Mouse (Mus musculus) hindbrain, embryonic 10.5 days (tissue): Measurements from ENCODE around the gene Rbms2. TPM values are rescaled to one million over a fixed set of nuclear protein-coding genes. Genes with fewer than 3 reads are reported as not detected.
A peak's percentile ranks its signal among the peaks of the same experiment; 100 is the strongest.

Experiments used
- DNase-seq: peaks from one replicate; pipeline ENCODE4 v3.0.0-alpha.2; 2017; ENCODE audit warnings: low spot score
- H3K27ac ChIP-seq: fragments of 300-500 bp; sonication (generic); 2 replicates; pipeline ENCODE4 v1.5.1; 2016; ENCODE audit warnings: mild to moderate bottlenecking, moderate library complexity
- H3K27me3 ChIP-seq: fragments of 300-500 bp; sonication (generic); 2 replicates; pipeline ENCODE4 v1.6.1; 2016; ENCODE audit warnings: mild to moderate bottlenecking; ENCODE audit not compliant: poor library complexity, insufficient read depth, severe bottlenecking
- H3K36me3 ChIP-seq: fragments of 300-500 bp; sonication (generic); 2 replicates; pipeline ENCODE4 v1.6.1; 2016; ENCODE audit warnings: mild to moderate bottlenecking, moderate library complexity
- H3K4me1 ChIP-seq: fragments of 300-500 bp; sonication (generic); replicated peaks from 2 replicates; pipeline ENCODE4 v1.6.1; 2016; ENCODE audit warnings: mild to moderate bottlenecking
- H3K4me3 ChIP-seq: fragments of 300-500 bp; sonication (generic); 2 replicates; pipeline ENCODE4 v1.5.1; 2016; ENCODE audit warnings: mild to moderate bottlenecking, moderate library complexity
- H3K9me3 ChIP-seq: fragments of 300-500 bp; sonication (generic); 2 replicates; pipeline ENCODE4 v1.6.1; 2016; ENCODE audit warnings: mild to moderate bottlenecking, moderate library complexity
- WGBS: fragments of 180-500 bp; shearing (Covaris S2); methylation state at CpG from one replicate; pipeline ENCODE4 v1.1.7; 2016; 5-methylcytosine and 5-hydroxymethylcytosine counted together
- polyA plus RNA-seq: library from polyadenylated mRNA; unstranded; fragments of >200 nt; fragmentation: Nextera tagmentation; extraction: Ambion mirVana; gene quantifications from 2 replicates; pipeline ENCODE4 v1.2.1, GENCODE M21; 2016

Gene Rbms2
- polyA plus RNA-seq, 1 experiment from 2014 or later: 25.7 TPM

DNA sequence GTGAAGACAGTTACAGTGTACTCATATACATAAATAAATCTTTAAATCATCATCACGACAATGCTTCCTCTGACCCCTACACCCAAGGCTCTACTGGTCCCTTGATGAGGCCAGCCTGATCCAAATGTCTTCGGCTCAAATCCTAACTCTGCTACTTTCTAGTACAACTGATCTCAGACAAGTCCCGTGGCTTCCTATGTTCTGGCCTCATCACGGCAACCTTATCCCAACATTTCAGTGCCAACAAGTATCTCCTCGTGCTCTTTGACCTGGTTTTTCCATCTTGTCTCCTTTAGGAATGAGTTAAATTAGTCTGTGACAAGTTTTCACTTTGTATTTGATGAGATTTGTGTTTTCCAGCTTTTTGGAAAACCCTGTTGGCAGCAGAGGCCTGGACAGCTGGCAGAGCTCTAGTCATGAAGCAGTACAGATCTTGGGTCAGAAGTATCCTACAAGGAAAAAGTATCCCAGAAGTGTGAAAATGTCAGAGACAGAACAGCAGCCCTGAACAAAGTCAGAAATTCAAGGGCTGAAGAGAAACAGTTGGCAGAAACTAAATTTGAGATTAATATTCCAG lies 31.2 kb downstream of the Rbms2 start:
- DNase-seq: no peak
- H3K27ac ChIP-seq: peak overlapping the region; percentile 74
- H3K36me3 ChIP-seq: peaks cover 40% of the 10 kb centered on the region

DNA sequence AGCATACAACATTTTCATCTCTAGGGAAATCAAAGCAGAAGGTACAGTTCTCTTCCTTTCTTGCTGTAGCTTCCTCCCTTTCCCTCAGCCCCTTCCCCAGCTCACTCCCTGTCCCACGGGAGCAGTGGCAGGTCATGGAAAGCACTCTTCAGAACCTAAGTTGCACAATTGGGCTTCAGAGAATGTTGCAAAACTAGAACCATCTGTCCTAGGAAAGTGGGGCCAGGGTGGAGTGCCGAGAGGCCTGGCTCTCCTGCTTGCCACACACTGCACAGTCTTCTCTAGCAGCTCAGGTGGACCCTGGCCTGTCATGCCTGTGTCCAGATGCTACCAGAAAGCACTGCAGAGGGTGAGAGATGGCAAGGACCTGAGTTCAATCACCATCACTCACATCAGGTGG lies 35.1 kb downstream of the Rbms2 start:
- no peaks in the 10 kb centered on the region for H3K9me3 ChIP-seq
- peaks cover 60% of the 10 kb centered on the region for H3K36me3 ChIP-seq
- no peak overlapping the region for H3K4me3 ChIP-seq
- no peak overlapping the region for H3K27ac ChIP-seq
- WGBS: 65% methylated on average over 2 of the region's 2 CpGs
- H3K4me1 ChIP-seq: peaks cover 7% of the 10 kb centered on the region; the same call in 1 of the 2 replicates
- H3K27me3 ChIP-seq: no peaks in the 10 kb centered on the region
- DNase-seq: no peak

More for the DNA sequence above, 31.2 kb downstream of the Rbms2 start:
- no peaks in the 10 kb centered on the region for H3K9me3 ChIP-seq
- 90% methylated on average over 5 of the region's 5 CpGs for WGBS
- H3K4me3 ChIP-seq: no peak overlapping the region
- H3K4me1 ChIP-seq: peaks cover 9% of the 10 kb centered on the region; the same call in 1 of the 2 replicates
- no peaks in the 10 kb centered on the region for H3K27me3 ChIP-seq

DNA sequence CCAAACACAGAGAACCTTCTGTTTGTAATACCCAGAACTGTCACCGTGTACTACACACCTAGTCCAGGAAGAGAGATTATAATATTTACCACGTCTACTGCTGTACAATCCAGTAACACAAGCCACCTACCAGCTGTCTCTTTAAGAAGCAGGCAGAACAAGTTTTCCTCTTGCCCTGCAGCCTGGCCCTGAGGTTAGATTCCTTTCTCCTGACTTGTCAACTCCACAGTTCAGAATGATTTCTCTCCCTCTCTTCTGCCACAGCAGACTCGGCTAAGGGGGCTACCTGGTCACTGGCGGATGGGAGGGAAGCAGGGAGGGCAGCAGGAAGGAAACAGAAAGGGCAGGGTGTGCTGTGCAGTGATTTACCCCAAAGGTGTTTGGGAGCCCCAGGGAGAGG lies 36.4 kb downstream of the Rbms2 start:
- Histone ChIP-seq H3K9me3 (no peaks in the 10 kb centered on the region), H3K27ac (no peak overlapping the region), H3K4me1 (no peaks in the 10 kb centered on the region), H3K27me3 (no peaks in the 10 kb centered on the region), H3K36me3 (peaks cover 71% of the 10 kb centered on the region), H3K4me3 (no peak overlapping the region)
- no peak for DNase-seq
- 82% methylated on average over 4 of the region's 4 CpGs for WGBS

DNA sequence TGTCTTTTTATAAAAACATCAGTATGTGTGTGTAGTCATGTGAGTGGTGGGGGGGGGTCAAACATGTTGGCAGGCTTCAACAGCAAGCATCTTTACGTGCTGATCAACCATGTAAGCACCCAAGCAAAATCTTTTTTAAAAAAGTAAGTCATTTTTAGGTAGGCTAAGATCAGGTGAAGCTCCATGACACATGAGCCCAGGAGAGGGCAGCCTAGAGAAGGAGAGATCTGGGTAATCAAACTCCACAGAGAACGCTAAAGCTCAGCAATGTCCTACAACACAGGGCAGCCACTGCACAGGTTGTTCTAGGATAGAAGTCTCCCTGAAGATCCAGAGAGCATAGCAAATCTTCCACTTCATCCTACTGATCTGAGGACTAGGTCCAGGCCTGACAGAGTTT lies 37.9 kb downstream of the Rbms2 start:
- no peaks in the 10 kb centered on the region for H3K4me1 ChIP-seq
- no peak for DNase-seq
- no peaks in the 10 kb centered on the region for H3K9me3 ChIP-seq
- H3K4me3 ChIP-seq: no peak overlapping the region
- H3K27ac ChIP-seq: no peak overlapping the region
- 74% methylated on average over 2 of the region's 2 CpGs for WGBS
- H3K36me3 ChIP-seq: peaks cover 83% of the 10 kb centered on the region
- no peaks in the 10 kb centered on the region for H3K27me3 ChIP-seq

DNA sequence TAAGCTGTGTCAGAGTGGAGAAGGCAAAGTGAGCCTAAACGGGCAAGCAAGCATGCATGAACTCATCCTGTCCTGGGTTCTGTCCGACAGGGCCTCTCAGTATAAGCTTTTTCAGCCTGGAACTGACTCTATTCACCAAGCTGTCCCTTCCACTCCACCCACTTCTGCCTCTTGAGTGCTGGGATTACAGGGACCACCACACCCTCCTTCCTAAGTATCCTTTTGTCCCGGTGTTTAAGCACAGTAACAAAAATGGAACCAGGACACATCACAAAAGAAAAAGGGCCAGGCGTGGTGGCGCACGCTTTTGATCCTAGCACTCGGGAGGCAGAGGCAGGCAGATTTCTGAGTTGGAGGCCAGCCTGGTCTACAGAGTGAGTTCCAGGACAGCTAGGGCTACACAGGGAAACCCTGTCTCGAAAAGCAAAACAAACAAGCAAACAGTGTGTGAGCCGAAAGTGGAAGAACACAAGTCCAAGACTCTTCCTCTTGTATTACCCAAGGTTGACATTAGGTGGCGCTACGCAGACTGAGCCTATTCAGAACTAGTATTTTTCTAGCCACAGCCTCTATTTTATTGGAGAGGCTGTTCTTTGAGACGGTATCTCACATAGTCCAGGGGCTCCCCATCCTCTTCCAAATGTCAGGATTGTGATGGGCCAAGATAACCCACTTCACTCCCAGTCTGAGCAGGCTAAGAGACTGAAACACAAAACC lies 39.7 kb downstream of the Rbms2 start:
- Histone ChIP-seq H3K36me3 (peaks cover 79% of the 10 kb centered on the region), H3K9me3 (no peaks in the 10 kb centered on the region), H3K27me3 (no peaks in the 10 kb centered on the region), H3K4me1 (no peaks in the 10 kb centered on the region), H3K4me3 (no peak overlapping the region), H3K27ac (no peak overlapping the region)
- WGBS: 72% methylated on average over 12 of the region's 12 CpGs
- peak; percentile 27 for DNase-seq

DNA sequence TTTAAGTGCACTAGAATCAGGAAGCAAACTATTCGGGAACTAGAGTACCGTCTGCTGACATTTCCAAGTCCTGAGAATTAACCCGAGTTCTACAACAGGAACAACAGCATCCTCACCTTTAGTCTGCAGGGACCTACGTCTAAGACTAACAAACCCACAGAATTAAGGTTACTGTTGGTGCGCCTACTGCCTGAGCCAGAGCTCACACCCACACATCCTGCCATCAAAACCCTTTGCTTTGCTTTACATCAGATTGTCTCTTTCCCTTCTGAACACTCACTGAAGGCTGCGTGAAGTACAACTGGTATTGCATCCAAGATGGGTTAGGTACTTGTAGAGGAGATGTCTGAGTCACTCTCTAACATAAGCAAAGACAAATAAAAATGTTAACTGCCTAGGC lies 44.7 kb downstream of the Rbms2 start:
- peaks cover 78% of the 10 kb centered on the region for H3K36me3 ChIP-seq

DNA sequence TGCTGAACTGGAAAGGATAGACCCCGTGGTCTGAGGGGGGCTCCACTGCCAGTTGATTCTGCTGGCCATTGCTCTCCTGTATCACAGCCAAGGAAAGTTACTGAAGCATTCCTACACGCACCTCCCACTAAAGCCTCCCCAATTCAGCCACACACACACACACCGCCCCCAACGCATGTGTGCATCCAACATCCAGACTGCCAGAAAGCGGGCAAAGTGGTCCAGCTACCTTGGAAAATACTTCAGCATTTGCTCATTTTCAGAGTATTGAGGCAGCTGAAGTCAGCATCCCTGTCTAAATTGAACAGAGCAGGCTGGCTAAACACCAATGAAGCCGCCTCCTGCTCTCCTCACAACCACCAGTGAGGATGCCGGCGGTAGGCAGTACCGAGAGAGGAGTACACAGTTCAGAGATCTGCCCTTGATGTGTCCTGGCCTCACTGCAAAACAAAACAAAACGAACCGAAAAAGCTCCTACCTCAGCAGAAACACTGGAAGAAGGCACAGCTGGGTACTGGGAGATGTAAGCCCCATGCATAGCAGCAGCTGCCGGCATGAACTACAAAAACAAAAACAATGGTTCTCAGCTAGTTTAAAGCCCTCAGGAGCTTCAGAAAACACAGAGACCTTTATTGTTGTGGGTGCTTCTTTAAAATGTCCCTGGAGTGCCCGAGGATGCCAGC lies 46.3 kb downstream of the Rbms2 start:
- Histone ChIP-seq H3K27me3 (no peaks in the 10 kb centered on the region), H3K4me3 (no peak overlapping the region), H3K4me1 (peaks cover 8% of the 10 kb centered on the region), H3K9me3 (no peaks in the 10 kb centered on the region), H3K36me3 (peaks cover 76% of the 10 kb centered on the region), H3K27ac (no peak overlapping the region)
- DNase-seq: no peak
- WGBS: 34% methylated on average over 13 of the region's 13 CpGs

More for the DNA sequence above, 44.7 kb downstream of the Rbms2 start:
- H3K4me1 ChIP-seq: peaks cover 8% of the 10 kb centered on the region
- H3K27me3 ChIP-seq: no peaks in the 10 kb centered on the region
- H3K4me3 ChIP-seq: no peak overlapping the region
- WGBS: 92% methylated on average over 6 of the region's 6 CpGs
- no peaks in the 10 kb centered on the region for H3K9me3 ChIP-seq
- no peak overlapping the region for H3K27ac ChIP-seq
- DNase-seq: no peak

DNA sequence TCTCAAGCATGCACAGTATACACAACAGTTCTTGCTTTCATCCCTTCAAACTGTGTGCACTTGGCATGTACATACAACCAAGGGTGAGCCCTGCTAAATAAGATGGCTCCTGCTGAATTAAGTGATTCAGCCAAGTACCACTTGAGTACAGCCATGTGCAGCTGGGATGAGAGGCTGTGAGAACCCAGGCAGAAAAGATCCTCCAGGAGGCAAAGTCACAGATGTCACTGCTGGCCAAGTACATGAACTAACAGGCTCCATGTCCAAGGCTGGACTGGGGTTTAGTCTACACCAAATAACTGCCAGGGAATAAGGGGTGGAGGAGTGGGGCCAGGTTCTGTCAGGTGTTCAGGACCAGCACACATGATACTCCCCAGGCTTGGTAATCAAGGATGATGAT lies 48.3 kb downstream of the Rbms2 start:
- H3K9me3 ChIP-seq: no peaks in the 10 kb centered on the region
- H3K4me1 ChIP-seq: peaks cover 8% of the 10 kb centered on the region
- H3K36me3 ChIP-seq: peaks cover 80% of the 10 kb centered on the region
- no peak overlapping the region for H3K27ac ChIP-seq
- no peak for DNase-seq
- no peak overlapping the region for H3K4me3 ChIP-seq
- no peaks in the 10 kb centered on the region for H3K27me3 ChIP-seq

DNA sequence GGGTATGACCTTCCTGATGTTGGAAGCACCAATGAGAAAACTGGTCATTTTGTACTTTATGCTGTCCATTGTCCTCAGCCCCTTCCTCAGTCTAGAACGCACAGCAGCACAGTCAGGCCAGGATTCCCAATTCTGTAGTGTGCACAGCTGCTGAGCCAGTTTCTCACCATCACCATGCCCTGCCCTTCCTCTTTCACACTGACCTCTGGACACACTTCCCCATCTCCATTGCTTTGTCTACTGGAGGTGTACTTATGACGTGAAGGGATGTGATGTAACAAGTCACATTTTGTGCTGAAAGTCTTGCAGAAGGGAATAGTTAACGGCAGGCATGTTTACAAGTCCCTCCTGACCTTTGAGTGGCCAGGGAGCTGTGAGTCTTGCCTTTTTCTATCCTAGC lies 48.8 kb downstream of the Rbms2 start:
- no peaks in the 10 kb centered on the region for H3K27me3 ChIP-seq
- no peak for DNase-seq
- H3K4me1 ChIP-seq: peaks cover 8% of the 10 kb centered on the region
- no peaks in the 10 kb centered on the region for H3K9me3 ChIP-seq
- H3K4me3 ChIP-seq: no peak overlapping the region
- WGBS: 80% methylated on average over 3 of the region's 3 CpGs
- H3K27ac ChIP-seq: no peak overlapping the region
- peaks cover 85% of the 10 kb centered on the region for H3K36me3 ChIP-seq

DNA sequence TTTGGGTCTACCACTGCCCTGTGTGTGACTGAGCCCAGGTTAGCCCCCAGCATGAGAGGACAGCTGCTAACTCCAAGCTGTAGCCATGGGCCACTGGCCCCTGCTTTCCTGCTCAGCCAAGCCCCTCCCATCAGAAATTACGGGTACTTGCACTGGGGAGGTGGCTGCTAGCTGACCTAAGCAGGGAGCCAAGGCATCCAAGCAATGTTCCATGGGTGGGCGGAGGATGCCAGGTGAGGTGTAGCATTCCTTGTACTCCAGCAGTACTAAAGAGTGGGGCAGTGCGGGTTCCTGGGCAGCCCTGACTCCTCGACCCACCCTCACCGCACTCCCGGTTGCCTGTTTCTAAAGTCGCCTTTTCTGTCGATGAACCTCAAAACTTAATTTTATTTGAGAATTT lies 52.0 kb downstream of the Rbms2 start:
- Histone ChIP-seq H3K4me1 (no peaks in the 10 kb centered on the region), H3K4me3 (no peak overlapping the region), H3K27ac (0 out of 2 replicates have a peak overlapping the region, but pooled peaks have one; percentile 4), H3K27me3 (no peaks in the 10 kb centered on the region), H3K9me3 (no peaks in the 10 kb centered on the region), H3K36me3 (peaks cover 92% of the 10 kb centered on the region)
- 91% methylated on average over 8 of the region's 8 CpGs for WGBS
- DNase-seq: no peak

DNA sequence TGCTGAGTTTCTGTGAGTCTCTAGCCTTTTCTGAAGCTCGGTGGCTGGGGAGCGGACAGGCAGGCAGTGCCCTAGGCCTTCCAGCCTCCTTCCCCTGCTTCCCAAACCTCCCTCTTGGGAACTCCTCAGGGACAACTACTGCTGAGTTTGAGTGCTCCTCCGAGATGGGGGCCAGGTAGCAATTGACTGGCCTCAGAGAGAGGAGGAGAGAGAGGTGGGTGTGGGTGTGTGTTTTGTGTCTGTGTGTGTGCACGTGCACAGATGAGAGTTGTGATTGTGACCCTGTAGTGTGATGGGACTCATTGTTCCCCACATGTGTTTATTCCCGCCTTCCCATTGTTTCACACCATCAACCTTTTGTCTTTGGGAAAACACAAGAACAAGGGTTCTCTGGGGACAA lies 52.6 kb downstream of the Rbms2 start:
- Histone ChIP-seq H3K4me3 (no peak overlapping the region), H3K9me3 (no peaks in the 10 kb centered on the region), H3K4me1 (no peaks in the 10 kb centered on the region), H3K27me3 (no peaks in the 10 kb centered on the region), H3K27ac (peak overlapping the region; percentile 62), H3K36me3 (peaks cover 95% of the 10 kb centered on the region)
- WGBS: 74% methylated on average over 5 of the region's 5 CpGs
- DNase-seq: no peak

DNA sequence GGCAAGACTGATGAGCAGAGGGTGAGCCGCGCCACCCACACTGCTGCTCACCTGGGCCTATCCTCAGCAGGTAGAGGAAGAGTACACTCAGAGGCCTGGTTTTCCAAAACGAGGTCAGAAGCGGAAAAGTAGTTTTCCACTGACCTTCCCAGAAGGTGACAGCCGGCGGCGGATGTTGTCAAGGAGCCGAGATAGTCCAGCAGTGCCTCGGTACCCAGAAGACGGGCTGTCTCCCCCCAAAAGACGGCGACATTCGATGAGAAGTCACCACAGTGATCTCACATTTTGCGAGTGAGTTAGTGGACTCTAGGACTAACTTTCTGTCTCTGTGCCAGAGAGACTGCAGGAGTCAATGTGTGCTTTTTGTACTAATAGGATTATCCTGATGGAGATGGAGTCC lies 54.1 kb downstream of the Rbms2 start:
- H3K27me3 ChIP-seq: no peaks in the 10 kb centered on the region
- H3K36me3 ChIP-seq: peaks cover 96% of the 10 kb centered on the region
- DNase-seq: no peak

DNA sequence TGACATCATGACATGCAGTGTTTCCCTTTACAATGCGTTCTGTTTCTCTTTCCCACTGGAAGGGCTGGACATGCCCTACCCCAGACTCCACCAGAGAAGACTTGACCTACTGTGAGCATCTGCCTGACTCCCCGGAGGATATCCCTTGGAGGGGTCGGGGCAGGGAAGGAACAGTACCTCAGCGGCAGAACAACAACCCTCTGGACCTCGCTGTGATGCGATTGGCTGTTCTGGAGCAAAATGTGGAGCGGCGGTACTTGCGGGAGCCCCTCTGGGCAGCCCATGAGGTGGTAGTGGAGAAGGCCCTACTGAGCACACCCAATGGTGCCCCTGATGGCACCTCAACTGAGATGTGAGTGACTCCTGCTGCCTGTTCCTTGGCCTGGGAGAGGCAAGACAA lies 55.3 kb downstream of the Rbms2 start:
- DNase-seq: no peak
- no peaks in the 10 kb centered on the region for H3K9me3 ChIP-seq
- no peaks in the 10 kb centered on the region for H3K27me3 ChIP-seq
- WGBS: 93% methylated on average over 9 of the region's 9 CpGs
- H3K27ac ChIP-seq: no peak overlapping the region
- H3K4me1 ChIP-seq: no peaks in the 10 kb centered on the region
- H3K36me3 ChIP-seq: peaks cover 96% of the 10 kb centered on the region
- H3K4me3 ChIP-seq: no peak overlapping the region

More for the DNA sequence above, 54.1 kb downstream of the Rbms2 start:
- H3K9me3 ChIP-seq: no peaks in the 10 kb centered on the region
- no peak overlapping the region for H3K27ac ChIP-seq
- WGBS: 93% methylated on average over 14 of the region's 14 CpGs
- no peak overlapping the region for H3K4me3 ChIP-seq
- no peaks in the 10 kb centered on the region for H3K4me1 ChIP-seq
